Mouse (Mus musculus): ENCODE measurements around the gene Bola3. TPM values are rescaled to one million over a fixed set of nuclear protein-coding genes. Genes with fewer than 3 reads are reported as not detected.
"Not testable (repeated sequence)": the region's sequence is repeated elsewhere in the genome, so short reads cannot be mapped to it uniquely, and the experiment has no call there.

The Bola3 gene
- polyA plus RNA-seq (2015; fragmentation: Nextera tagmentation; extraction: Ambion mirVana) = 216 and 226 TPM in 2 replicates

DNA sequence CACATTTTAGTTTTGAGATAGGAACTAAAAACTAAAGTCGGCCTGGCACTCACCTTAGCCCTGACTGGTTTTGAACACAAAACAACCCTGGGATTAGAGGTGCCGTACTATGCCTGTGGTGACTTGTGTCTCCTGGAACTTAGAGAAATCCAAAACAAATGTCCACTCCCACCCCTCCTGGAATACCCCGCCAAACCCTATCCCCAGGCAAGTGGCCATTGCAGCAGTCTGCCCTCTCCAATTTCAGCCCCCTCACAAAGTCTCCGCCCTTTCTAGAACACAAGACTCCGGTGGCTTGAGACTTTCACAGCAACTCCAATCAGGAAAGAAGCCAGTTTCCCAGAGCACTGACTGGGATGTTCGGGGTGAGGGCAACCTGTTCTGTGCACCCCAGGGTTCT, at the start of gene Bola3:
Gene Bola3 (plus strand): TSS at position 275 of the 400 bp plus-strand sequence.
- no peak for DNase-seq (ENCODE audit: low spot score)

DNA sequence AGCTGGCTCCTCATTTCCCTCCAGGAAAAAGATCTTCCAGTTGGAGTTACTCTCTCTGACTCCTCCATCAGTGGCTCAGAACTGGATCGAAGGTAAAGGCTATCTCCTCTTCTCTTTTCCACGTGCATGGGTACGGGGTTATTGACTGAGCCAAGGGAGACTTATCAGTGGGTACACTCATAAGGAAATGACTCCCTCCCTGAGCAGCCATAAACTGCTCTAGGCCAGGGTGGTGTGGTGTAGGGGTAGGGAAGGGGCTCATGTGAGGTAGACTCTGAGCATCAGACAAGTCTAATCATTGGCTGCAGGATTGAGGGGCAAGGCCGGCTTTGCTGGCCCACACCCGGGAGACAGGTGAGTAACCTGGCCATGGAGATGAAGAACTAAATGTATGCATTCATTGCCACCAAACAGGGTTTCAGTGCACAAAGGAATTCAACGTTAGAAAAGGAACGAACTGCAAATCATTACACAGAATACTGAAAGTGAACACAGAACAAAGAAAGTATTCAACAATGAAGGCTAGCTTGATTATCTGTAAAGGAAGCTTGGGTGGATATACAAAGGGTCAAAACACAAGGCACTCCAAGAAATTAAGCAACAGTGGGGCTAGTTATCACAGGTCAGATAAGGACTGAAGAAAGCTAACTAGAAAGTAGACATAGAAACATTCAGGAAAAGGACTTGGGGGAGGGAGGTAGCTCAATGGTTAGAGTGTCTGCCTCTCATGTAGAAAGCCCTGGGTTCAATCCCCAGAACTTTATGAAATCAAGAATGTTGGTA, 48.3 kb upstream of the Bola3 start:
- DNase-seq (ENCODE audit: low spot score) = no peak

DNA sequence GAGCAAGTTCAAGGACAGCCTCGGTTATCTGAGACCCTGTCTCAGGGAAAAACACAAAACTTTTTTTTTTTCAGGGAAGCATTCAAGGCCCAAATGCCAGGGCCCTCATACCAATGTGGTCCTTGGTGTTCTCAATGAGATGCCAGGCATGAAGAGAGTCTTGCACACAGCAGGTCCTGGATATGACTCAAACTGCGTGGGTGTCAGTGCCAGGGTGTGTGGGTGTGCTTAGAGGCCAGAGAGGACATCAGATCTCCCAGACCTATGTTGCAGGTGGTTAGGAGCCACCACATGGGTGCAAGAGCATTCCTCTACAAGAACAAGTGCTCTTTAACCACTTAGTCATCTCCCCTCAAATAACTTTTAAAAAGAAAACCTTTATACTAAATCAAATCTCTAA, 47.7 kb upstream of the Bola3 start:
- no peak for DNase-seq (ENCODE audit: low spot score)

DNA sequence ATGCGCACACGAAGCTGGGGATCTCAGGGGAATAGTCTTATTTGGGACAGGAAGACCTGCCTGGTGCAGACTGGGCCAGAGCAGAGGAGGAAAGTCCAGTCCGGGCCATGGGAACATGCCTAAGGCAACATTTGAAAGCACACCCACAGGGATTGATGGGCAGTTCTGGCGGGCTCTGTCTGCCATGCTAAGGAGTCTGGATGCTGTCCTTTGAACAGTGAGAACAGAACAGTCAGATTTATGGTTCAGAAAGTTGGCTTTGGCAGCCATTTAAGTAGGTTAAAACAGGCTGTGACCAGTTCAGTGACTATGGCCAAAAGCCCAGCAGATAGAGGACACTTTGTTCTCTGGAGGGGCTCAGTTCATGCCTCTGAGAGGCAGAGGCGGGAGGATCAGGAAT, 46.7 kb upstream of the Bola3 start:
- no peak for DNase-seq (ENCODE audit: low spot score)

DNA sequence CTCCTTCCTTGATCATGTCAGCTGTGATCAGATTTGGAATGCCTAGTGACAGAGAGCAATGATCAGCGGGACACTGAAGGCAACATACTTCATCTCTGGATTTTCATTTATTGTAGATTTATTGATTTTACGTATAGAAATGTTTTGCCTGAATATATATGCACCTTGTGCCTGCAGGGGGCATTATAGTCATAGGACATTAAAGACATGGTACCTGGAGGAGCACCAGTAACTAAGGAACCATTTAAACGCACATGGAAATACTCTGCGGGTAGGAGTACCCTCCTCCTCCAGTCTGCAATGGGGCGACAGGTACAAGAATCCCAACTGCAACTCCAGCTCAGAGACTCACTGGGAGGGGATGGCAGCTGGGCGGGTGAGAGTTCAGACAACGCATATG, 39.9 kb upstream of the Bola3 start:
- no peak for DNase-seq (ENCODE audit: low spot score)

DNA sequence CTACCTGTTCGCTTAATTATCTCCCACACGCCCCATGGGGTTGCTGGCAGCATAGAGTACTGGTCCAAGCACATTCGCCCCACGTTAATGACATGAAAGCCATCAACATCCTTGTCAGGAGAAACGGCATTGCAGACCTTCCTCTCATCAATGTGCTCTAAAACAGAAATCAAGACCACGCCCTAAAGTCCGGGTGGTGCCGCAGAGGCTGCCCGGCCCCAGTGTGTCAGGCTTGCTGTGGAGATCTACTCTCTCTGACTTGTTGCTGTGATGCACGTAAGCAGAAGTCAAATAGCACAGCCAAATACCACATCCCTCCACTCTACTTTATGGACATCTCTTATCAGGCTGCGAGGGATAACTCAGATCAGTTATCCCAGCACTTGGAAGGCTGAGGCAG, 37.7 kb upstream of the Bola3 start:
- no peak for DNase-seq (ENCODE audit: low spot score)

DNA sequence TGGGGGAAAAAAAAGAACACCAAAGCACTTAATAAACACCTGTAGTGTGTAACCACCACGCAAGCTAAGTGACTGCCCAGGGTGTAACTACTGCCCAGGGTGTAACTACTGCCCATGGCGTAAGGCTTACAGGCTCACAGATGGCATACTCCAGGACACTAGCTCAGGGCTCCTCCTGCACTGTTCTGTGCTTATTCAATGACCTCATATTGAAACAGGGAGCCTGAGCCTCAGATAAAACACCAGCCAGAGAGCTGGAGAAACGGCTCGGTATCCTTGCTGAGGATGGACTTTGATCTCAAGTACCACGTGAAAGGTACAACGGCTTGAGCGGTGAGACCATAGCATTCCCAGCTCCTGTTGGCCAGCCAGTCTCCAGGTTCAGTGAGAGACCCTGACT, 36.9 kb upstream of the Bola3 start:
- DNase-seq (ENCODE audit: low spot score) = peak; percentile 12

DNA sequence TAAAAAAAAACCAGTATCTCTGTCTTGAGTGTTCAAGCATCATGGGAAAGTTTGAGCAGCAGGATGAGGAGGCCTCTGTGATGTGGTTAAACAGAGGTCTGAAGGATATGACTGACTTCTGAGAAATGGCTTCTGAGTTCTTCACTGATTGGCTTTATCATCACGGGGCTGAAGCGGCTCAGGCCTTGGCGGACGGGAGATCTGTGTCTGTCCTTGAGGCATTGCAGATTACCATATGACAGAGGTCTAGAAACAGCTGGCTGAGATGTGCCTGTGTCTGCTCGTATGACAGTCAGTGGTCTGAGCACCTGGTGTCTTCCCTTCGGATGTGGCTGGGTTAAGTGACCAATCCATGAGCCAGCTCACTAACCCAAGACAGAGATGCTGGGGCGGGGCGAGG, 36.4 kb upstream of the Bola3 start:
- peak; percentile 45 for DNase-seq (ENCODE audit: low spot score)

DNA sequence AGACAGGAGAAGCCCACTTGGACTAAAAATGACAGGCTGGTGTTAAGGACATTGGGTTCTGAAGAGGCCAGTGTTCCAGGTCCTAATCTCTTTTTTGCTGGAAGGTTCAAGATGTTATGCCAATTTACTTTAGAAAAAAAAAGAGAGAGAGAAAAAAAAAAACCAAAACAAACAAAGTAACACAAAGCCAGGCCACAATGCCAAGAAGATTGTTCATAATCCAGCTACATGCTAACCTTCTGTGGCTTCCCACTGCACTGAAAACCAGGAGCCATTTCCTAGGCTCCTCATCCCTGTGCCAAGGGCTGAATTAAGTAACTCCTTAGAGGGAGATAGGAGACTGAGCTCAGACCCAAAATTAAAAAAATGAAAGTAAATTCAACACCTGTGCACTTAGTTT, 33.7 kb upstream of the Bola3 start:
- no peak for DNase-seq (ENCODE audit: low spot score)

DNA sequence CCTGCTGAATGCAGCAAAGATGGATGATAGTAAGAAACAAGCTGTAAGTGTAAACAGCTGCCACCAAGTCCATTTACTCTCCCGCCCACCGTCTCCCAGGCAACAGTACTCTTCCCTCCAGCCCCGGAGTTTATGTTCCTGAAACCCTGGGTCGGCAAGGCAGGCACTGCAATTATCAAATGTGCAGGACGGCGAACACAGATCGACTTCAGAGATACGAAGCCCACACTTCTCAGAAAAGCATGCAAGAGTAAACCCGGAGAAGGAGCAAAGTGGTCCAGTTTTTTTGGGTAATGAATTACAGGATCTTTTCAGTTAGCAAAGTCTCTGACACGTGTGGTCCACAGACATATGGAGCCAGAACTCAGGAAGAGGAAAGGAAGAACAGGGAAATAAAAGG, 32.9 kb upstream of the Bola3 start:
- no peak for DNase-seq (ENCODE audit: low spot score)

DNA sequence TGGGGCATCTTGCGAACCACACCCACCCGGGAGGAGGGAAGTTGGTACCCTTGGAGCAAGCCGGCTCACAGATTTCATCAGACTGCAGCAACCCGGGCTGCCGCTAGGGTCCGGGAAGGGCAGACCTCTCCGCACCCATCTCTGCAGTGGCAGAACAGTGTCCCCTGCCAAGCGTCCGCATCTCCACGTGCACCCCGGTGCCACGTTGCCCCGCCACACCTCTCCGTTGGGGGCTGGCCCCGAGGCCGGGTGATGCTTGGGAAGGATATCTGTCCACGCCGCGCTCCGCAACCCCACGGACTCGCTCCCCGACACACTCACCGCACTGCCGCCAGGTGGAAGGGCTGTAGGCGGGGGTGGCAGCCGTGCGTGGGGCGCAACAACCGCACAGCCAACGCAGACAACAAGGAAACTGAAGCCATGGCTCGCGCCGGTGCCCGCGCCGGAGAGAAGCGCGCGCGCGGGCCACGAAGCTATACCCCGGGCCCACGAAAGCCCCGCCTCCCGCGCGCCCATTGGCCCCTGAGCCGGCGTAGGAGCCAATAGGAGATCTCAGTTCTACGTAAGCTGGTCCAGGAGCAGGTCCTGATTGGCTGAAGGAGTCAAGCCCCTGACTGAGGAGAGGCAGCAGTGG, 31.7 kb upstream of the Bola3 start:
- peak; percentile 91 for DNase-seq (ENCODE audit: low spot score)

DNA sequence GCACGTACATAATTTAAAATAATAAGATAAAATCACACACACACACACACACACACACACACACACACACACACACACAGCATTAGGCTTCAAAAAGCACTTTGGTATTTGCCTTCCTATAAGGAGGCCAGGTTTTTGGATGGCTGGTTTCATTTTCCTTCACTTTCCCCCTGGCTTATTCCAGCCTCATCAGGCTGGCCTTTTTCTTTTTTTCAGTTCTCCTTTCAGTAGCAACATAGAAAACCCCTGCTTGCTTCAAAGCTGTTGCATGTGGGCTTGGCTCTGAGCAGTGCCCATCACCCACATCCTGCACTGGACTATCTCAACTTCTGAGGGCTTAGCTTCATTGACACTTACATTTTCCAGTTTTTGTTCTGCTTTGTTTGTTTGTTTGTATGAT, 27.0 kb upstream of the Bola3 start:
- peak; percentile 10 for DNase-seq (ENCODE audit: low spot score)

DNA sequence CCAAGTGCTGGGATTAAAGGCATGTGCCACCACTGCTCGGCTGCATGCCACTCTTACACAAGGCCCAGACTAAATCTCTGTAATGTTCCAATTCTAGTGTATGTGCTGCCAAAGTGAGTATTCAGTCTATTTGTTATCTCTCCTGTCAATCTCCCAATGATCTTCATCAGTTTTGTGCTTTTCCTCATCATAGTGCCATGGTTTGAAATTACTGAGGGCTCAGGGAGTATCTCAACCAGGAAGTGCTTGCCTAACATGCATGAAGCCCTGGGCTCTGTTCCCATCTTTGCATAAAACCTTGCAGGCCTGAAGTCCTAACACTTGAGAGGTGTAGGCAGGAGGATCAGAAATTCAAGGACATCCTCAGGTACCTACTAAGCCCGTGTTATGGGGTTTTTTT, 26.2 kb upstream of the Bola3 start:
- DNase-seq (ENCODE audit: low spot score) = no peak

DNA sequence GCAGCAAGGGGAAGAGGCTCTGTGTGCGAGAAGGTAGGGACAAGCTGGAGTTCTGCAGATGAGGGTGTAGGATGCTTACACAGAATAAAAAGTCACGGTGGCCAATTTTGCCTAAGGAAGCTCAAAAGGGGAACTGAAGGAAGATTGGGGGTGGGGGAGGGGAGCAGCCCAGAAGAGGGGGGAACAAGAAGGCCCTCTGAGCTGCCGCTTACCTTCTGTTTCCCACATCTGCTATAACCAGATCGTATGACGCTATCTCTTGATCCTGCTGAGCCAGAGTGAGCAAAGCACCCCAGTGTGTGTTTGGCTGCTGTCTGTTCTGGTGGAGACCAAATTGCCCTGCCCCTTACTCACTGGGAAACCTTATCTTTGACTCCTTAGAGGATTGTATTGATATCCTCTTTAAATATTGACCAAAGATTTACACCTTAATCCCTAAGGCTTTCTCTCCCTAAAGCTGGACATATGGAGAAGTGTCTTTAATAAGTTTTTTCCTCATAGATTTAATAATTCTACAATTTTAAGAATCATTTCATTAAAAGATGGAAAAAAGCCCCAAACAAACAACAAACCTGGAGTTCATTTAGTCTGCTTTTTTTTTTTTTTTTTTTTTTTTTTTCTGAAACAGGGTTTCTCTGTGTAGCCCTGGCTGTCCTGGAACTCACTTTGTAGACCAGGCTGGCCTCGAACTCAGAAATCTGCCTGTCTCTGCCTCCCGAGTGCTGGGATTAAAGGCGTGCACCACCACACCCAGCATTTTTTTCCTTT, 25.1 kb upstream of the Bola3 start:
- peak; percentile 9 for DNase-seq (ENCODE audit: low spot score)

DNA sequence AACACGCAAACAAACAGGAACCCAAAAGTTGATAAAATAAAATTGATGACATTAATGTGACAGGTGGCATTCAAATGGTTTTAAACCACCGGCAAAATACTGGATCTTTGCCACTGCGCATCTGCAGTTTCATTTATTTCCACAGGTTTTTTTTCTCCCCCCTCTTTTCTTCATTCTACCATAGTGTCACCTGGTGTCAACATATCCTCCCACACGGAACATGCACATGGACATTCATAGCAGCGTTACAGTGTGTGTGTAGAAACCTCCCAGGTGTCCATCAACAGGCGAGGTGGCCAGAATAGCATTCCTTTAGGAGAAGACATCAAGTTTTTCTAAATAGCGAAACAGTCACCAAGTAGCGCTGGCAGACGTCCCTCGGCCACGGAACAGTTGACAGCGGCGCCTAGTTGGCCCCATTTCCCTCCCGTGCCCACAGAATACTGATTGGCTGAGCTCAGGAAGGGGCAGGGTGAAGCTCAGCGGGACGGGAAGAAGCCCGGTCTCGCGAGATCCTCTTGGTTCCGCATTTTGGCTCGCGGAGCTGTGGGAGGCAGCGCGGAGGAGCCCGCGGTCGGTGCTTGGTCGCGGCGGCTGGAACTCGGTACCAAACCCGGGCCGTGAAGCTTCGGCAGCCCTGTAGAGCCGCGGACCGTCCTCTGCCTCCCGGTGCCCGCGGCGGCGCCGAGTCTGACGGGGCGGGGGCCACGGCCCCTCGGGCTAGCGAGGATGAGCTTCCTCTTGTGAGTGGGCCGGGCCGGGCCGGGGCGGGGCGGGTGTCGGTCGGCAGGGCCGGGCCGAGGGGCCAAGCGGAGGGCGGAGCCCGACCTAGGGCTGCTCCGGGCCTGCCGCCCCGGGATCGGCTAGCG, 23.2 kb upstream of the Bola3 start, which contains the start of the genes Mthfd2 and Mob1a:
Gene Mthfd2 (minus strand): TSS at position 384 of the 869 bp plus-strand sequence.
Gene Mob1a (plus strand): TSS at position 492 of the 869 bp plus-strand sequence.
- peak; percentile 97 for DNase-seq (ENCODE audit: low spot score)

DNA sequence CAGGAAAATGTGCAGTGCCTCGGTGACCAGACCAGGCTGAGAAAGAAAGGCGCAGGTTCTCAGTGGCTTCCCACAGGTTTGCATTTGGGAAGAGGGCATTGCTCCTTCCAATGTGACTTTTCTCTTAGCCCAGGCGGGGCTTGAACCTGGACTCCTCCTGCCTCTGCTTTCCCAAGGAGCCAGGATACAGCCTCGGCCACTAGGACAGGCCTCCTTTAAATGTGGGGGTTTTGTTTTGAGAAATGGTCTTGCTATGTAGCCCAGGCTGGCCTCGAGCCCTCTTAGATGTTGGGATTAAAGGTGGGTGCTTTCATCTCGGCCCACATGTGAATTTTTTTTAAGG, 22.6 kb upstream of the Bola3 start:
- no peak for DNase-seq (ENCODE audit: low spot score)

DNA sequence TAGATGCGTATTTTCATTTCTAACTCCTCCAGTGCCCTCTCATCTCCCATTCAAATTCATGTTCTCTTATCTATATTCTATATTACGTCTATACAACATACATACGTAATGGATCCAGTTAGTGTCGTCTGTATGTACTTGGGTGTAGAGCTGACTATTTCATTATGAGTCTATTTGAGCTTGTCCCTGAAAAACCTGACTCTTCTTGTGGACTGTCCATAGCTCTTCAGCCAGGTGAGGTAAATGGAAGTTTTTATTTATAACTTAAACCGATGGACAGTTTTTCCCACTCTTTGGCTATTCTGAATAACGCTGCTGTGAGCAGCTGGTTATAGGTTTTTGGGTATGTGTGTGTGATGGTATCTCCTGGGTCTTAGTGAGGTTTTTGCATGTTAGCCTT, 22.2 kb upstream of the Bola3 start:
- DNase-seq (ENCODE audit: low spot score) = no peak

DNA sequence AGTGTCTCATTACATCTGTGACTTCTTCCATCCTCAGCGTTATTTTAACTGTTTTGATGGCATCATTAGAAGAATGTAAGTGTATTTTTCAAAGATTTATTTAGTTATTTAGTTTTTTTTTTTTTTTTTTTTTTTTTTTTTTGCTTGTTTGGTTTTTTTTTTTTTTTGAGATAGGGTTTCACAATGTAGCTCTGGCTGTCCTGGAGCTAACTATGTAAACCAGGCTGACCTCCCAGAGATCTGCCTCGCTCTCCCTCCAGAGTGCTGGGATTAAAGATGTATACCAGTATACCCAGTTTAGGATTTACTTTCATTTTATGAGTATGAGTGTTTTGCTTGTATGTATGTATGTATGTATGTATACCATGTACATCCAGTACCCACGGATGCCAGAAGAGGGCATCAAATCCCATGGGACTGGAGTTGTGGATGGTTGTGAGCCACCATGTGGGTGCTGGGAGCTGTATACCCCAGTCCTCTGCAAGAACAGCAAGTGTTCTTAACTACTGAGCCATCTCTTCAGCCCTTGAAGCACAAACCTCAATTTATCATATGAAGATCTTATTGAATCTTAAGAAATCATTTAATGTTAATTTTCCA, 21.3 kb upstream of the Bola3 start:
- no peak for DNase-seq (ENCODE audit: low spot score)

DNA sequence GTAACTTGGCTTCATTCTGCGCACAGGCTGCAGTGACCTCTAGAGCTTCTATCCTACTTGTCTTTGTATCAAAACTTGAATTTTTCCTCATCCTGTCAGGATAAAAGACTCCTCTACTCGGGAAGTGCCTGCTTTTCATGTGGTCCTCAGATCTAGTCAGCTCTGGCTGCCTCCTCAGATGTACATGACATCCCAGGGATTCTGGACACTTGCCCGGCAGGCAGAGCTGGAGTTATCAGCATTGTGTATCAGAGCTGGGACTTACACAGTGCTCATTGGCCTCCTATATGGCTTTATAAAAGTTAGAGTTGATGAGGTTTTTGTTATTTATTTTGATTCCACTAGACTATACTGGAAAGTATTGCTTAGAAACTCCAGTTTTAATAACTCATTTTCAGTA, 7.6 kb upstream of the Bola3 start:
- DNase-seq (ENCODE audit: low spot score) = no peak

DNA sequence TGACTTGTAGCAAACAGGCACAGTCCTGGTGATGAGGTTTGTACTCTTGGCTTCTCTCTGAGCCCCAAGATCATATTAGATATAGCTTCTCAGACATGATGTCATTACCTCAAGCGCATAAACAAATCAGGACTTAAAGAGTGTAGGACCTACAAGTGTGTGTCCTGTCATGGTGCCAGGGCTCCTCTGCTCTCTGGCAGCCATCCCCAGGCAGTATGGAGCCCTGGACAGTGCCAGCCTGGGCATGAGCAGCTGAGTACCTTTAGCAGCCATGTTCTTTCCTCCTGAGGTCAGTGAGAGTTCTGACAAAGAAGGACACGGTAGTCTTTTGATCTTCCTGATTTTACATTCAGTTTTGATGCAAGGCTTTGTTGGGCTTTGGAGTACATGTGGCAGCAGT, 6.0 kb upstream of the Bola3 start:
- no peak for DNase-seq (ENCODE audit: low spot score)

DNA sequence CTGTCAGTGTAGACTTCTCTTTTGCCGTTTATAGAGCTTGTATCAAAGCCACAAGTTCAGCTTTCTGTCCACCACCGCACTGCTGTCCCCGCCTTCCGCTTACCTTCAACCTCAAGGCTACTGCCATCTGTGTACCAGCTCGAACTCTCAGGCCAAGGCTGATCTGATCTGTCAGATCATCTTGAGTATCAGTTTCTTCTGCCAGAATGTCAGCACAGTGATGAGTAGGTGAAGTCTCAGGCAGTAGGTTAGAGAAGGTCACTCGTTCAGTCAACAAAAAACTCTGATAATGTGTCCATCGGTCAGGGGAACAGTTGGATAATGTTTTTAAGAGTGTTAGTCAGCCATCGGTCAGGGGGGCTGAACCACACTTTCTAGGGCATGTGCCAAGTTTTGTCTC, 3.7 kb upstream of the Bola3 start:
- not testable (repeated sequence) for DNase-seq (ENCODE audit: low spot score)
